Comparison of ENCODE assay signal across 9 mouse cellular contexts in the genomic region with DNA sequence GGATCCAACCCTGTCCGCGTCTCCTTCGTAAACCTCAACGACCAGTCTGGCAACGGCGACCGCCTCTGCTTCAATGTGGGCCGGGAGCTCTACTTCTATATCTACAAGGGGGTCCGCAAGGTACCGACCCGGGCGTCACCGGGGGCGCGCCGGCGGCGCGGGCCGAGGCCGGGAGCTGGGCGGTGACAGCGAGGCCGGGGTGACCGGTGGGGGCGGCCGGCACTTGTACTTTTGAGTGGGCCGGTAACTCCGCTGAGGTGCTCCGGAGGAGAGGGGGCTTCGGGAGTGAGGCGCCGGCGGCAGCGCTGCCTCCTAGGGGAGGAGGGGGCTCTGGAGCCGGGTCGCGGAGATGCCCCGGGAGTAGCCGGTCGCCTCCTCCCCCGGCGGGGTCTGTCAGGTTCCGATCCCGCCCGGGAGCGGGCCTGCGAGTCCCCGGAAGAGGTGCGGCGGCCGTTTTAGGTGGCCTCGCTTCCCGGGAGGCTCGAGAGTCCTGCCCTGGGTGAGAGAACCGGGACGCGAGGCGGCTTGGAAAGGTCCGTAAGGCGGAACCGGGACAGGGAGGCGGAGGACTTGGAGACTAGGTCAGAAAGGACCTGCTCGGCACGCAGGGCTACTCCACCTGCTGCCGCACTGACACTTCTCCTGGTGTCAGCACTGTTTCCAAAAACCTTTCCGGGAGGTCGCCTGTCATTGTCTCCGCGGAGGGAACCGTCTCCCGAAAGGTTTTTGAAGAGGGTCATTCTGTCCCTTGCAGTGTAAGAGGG. TPM values are rescaled to one million over a fixed set of nuclear protein-coding genes. Genes with fewer than 3 reads are reported as not detected.
A peak's percentile ranks its signal among the peaks of the same experiment; 100 is the strongest.
DNase-seq lines count a peak whose midpoint lies in the region; ATAC-seq and TF ChIP-seq lines count a peak whose summit lies in the region.
"Had no signal": no experiment of that assay in that cellular context is flagged by ENCODE, and none has a peak within 500 bp of the region (broad histone marks: within the 10 kb centered on the region; RNA-seq: fewer than 3 reads in every experiment).

No protein-coding gene starts in this region.

- no peak for TF ChIP-seq CTCF in layer of hippocampus, adult 2 months (conservative IDR thresholded peaks at IDR 0.05)
- 0 out of 2 replicates have a peak, but pooled peaks have one; percentile 13 for TF ChIP-seq CTCF in liver, adult 2 months (IDR thresholded peaks at IDR 0.05; ENCODE audit: low read depth, low read length)
- TF ChIP-seq CTCF in midbrain, postnatal 0 days (IDR thresholded peaks at IDR 0.05), result no peak

- peak in 1 of 2 experiments; percentile 11 for DNase-seq in layer of hippocampus, adult 2 months (ENCODE audit: low spot score in 2 of 2)
- DNase-seq in layer of hippocampus, postnatal 14 days (ENCODE audit: low spot score in 2 of 2), result no peak
- DNase-seq in Muller cell, postnatal 12 days (ENCODE audit: inconsistent ontology term), result peak; percentile 36
- peak; percentile 53 for DNase-seq in liver, adult 2 months (ENCODE audit: extremely low read depth, low read depth, low spot score)
- DNase-seq in midbrain, postnatal 0 days (ENCODE audit: low spot score), result no peak
- no peak for DNase-seq in retina, postnatal 1 day

- H3K4me2 ChIP-seq in hindbrain, embryonic 15.5 days, result peak overlapping the region; percentile 79
- H3K4me2 ChIP-seq in midbrain, postnatal 0 days (ENCODE audit: low read depth, low read length, poor library complexity, severe bottlenecking), result peak overlapping the region; percentile 82

- H3K36me3 ChIP-seq in hindbrain, embryonic 15.5 days, result no peaks in the 10 kb centered on the region
- H3K36me3 ChIP-seq in liver, adult 2 months (ENCODE audit: control insufficient read depth, insufficient read depth, low read length), result no peaks in the 10 kb centered on the region
- H3K36me3 ChIP-seq in midbrain, postnatal 0 days (ENCODE audit: insufficient read depth, low read length), result no peaks in the 10 kb centered on the region

- peak overlapping the region; percentile 68 for H3K9ac ChIP-seq in hindbrain, embryonic 15.5 days
- peak overlapping the region; percentile 96 for H3K9ac ChIP-seq in liver, adult 2 months (ENCODE audit: low read depth, low read length)
- peak overlapping the region; percentile 93 for H3K9ac ChIP-seq in midbrain, postnatal 0 days (replicated peaks; ENCODE audit: low read length, poor library complexity, severe bottlenecking)

- peaks cover 27% of the 10 kb centered on the region; the same call in 1 of the 2 replicates for H3K79me2 ChIP-seq in liver, adult 2 months (ENCODE audit: control insufficient read depth, insufficient read depth, low read length)

- peak overlapping the region; percentile 93 for H3K27ac ChIP-seq in layer of hippocampus, adult 2 months
- H3K27ac ChIP-seq in hindbrain, embryonic 15.5 days (replicated peaks), result peak overlapping the region; percentile 89
- H3K27ac ChIP-seq in liver, adult 2 months (replicated peaks; ENCODE audit: insufficient read depth, low read depth, low read length), result peak overlapping the region; percentile 86
- H3K27ac ChIP-seq in midbrain, postnatal 0 days (ENCODE audit: low read depth, low read length), result peak overlapping the region; percentile 84

- under 1% methylated on average over 65 of the region's 72 CpGs for WGBS in hindbrain, embryonic 15.5 days
- under 1% methylated on average over 72 of the region's 72 CpGs for WGBS in liver, adult 2 months
- under 1% methylated on average over 59 of the region's 72 CpGs for WGBS in midbrain, postnatal 0 days

- no peaks in the 10 kb centered on the region for H3K9me3 ChIP-seq in hindbrain, embryonic 15.5 days
- no peaks in the 10 kb centered on the region for H3K9me3 ChIP-seq in midbrain, postnatal 0 days (ENCODE audit: low read length)

- peak overlapping the region; percentile 99 for H3K4me3 ChIP-seq in layer of hippocampus, adult 2 months
- H3K4me3 ChIP-seq in hindbrain, embryonic 15.5 days, result peak overlapping the region; percentile 62
- H3K4me3 ChIP-seq in liver, adult 2 months (ENCODE audit: insufficient read depth, low read depth, low read length), result peak overlapping the region; percentile 97
- peak overlapping the region; percentile 99 for H3K4me3 ChIP-seq in midbrain, postnatal 0 days (ENCODE audit: low read depth, low read length)

- H3K4me1 ChIP-seq in hindbrain, embryonic 15.5 days (replicated peaks), result peaks cover 26% of the 10 kb centered on the region
- peaks cover 9% of the 10 kb centered on the region; the same call in 1 of the 2 replicates for H3K4me1 ChIP-seq in liver, adult 2 months (ENCODE audit: control insufficient read depth, insufficient read depth, low read length)
- H3K4me1 ChIP-seq in midbrain, postnatal 0 days (ENCODE audit: insufficient read depth, low read length), result peaks cover 12% of the 10 kb centered on the region

- TF ChIP-seq POLR2A in liver, adult 2 months (IDR thresholded peaks at IDR 0.05; ENCODE audit: extremely low read depth, insufficient read depth, low read length), result no peak

- no peaks in the 10 kb centered on the region for H3K27me3 ChIP-seq in hindbrain, embryonic 15.5 days
- no peaks in the 10 kb centered on the region for H3K27me3 ChIP-seq in liver, adult 2 months (ENCODE audit: control insufficient read depth, insufficient read depth, low read length)
- no peaks in the 10 kb centered on the region for H3K27me3 ChIP-seq in midbrain, postnatal 0 days (ENCODE audit: insufficient read depth, low read length)

- peak; percentile 47 for ATAC-seq in erythroid progenitor cell, adult 5-6 weeks (replicated peaks; ENCODE audit: low FRiP score, poor library complexity, severe bottlenecking)
- ATAC-seq in hindbrain, embryonic 15.5 days (ENCODE audit: low FRiP score, low read depth), result peak; percentile 82
- peak; percentile 58 for ATAC-seq in midbrain, postnatal 0 days (ENCODE audit: low FRiP score)

RNA-seq across cellular contexts. Expression of a gene that starts 0.6 kb away (rescaled TPM):
- total RNA-seq in layer of hippocampus, adult 2 months (2021), result 10 to 100 TPM; 43.5 to 49.9 TPM
- 10 to 100 TPM; 36.9 to 42.8 TPM for total RNA-seq in layer of hippocampus, postnatal 14 days (2021)
- total RNA-seq in erythroid progenitor cell, adult 5-6 weeks (2015; ENCODE audit: low replicate concordance), result 32.3 and 35.3 TPM in 2 replicates
- 43.7 and 56.5 TPM in 2 replicates for total RNA-seq in erythroid progenitor cell, adult 5-6 weeks (2017; ENCODE audit: low replicate concordance)
- polyA plus RNA-seq in hindbrain, embryonic 15.5 days (2015; fragmentation: Nextera tagmentation; extraction: Ambion mirVana), result 24.4 and 25.0 TPM in 2 replicates
- total RNA-seq in liver, adult 2 months (2014; rRNA removed), result 19.5 and 21.0 TPM in 2 replicates
- 14.8 and 16.5 TPM in 2 replicates for polyA plus RNA-seq in liver, adult 2 months (2012; rRNA removed)
- total RNA-seq in midbrain, postnatal 0 days (2014; rRNA removed), result 33.8 and 38.7 TPM in 2 replicates
- 16.0 and 16.2 TPM in 2 replicates for polyA plus RNA-seq in midbrain, postnatal 0 days (2015; fragmentation: Nextera tagmentation; extraction: Ambion mirVana)

RNA-seq across cellular contexts. Expression of a gene that starts 35.8 kb away (rescaled TPM):
- total RNA-seq in layer of hippocampus, adult 2 months (2021), result 100 to 1,000 TPM; 921 to 990 TPM
- 100 to 1,000 TPM; 938 to 989 TPM for total RNA-seq in layer of hippocampus, postnatal 14 days (2021)
- total RNA-seq in erythroid progenitor cell, adult 5-6 weeks (2015; ENCODE audit: low replicate concordance), result 338 and 340 TPM in 2 replicates
- total RNA-seq in erythroid progenitor cell, adult 5-6 weeks (2017; ENCODE audit: low replicate concordance), result 564 and 616 TPM in 2 replicates
- polyA plus RNA-seq in hindbrain, embryonic 15.5 days (2015; fragmentation: Nextera tagmentation; extraction: Ambion mirVana), result 1,417 and 1,497 TPM in 2 replicates
- 114 and 134 TPM in 2 replicates for total RNA-seq in liver, adult 2 months (2014; rRNA removed)
- 36.4 and 49.8 TPM in 2 replicates for polyA plus RNA-seq in liver, adult 2 months (2012; rRNA removed)
- 567 and 693 TPM in 2 replicates for total RNA-seq in midbrain, postnatal 0 days (2014; rRNA removed)
- polyA plus RNA-seq in midbrain, postnatal 0 days (2015; fragmentation: Nextera tagmentation; extraction: Ambion mirVana), result 1,476 and 1,620 TPM in 2 replicates

RNA-seq across cellular contexts. Expression of a gene that starts 55.9 kb away (rescaled TPM):
- not detected for total RNA-seq in layer of hippocampus, adult 2 months (2021)
- total RNA-seq in layer of hippocampus, postnatal 14 days (2021), result not detected
- total RNA-seq in erythroid progenitor cell, adult 5-6 weeks (2015; ENCODE audit: low replicate concordance), result not detected in 2 replicates
- total RNA-seq in erythroid progenitor cell, adult 5-6 weeks (2017; ENCODE audit: low replicate concordance), result not detected in 2 replicates
- 0.43 and 0.49 TPM in 2 replicates for polyA plus RNA-seq in hindbrain, embryonic 15.5 days (2015; fragmentation: Nextera tagmentation; extraction: Ambion mirVana)
- not detected in 2 replicates for total RNA-seq in liver, adult 2 months (2014; rRNA removed)
- polyA plus RNA-seq in liver, adult 2 months (2012; rRNA removed), result not detected in 2 replicates
- total RNA-seq in midbrain, postnatal 0 days (2014; rRNA removed), result not detected in 2 replicates
- 0.17 TPM in 1 of 2 replicates, not detected in the other for polyA plus RNA-seq in midbrain, postnatal 0 days (2015; fragmentation: Nextera tagmentation; extraction: Ambion mirVana)
- total RNA-seq: left cerebral cortex, postnatal 14 days had no signal

Comparison
In these comparisons a context has a peak if more than half of its experiments do, and no peak if none do; other contexts are left out.
1. DNase-seq: peak in Muller cell, postnatal 12 days (single experiment) and liver, adult 2 months (single experiment); none in layer of hippocampus, postnatal 14 days (0 of 2), midbrain, postnatal 0 days (single experiment) and retina, postnatal 1 day (single experiment).
2. Peak in every context shown above with its lines, with median percentiles within 50 percentile points of each other: H3K27ac ChIP-seq, H3K4me3 ChIP-seq, ATAC-seq and H3K9ac ChIP-seq.